Mouse (Mus musculus): ENCODE measurements around the gene Fastk.

GRCm38 (mm10) chr5:24425421-24426036 is 19.6 kb downstream of the Fastk start:
- TF ChIP-seq POLR2A (IDR thresholded peaks at IDR 0.05; ENCODE audit: borderline replicate concordance, control insufficient read depth, low read depth, low read length) (no peak), CTCF (IDR thresholded peaks at IDR 0.05; ENCODE audit: control insufficient read depth, insufficient read depth, low read length) (peak; percentile 17; the same call in 1 of the 2 replicates)

Measured in bone marrow, adult 2 months (tissue).